Mouse (Mus musculus): ENCODE data around the gene Vmn2r88.

DNA sequence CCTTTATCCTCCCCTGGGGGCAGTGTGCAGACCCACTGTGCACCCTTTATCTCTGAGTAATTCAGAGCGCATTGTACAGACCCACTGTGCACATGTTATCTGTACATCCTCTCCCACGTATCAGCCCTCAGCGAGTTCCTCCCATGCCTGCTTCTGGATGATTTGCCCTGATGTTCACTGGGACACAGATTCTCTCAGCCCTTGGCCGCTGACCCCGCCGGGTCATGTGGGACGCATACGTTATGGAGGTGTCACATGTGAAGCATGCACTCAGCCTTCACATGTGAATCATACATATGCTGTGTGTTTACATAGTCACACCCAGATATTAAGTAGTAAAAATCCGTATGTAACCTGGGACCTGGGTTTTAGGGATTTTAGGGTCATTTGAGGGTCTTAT, 22.4 kb upstream of the Vmn2r88 start:
- TF ChIP-seq CTCF (conservative IDR thresholded peaks at IDR 0.05 in 1 of 2, IDR thresholded peaks at IDR 0.05 in 1 of 2; ENCODE audit: low read depth in 2 of 2, low read length in 2 of 2) (no peak), POLR2A (IDR thresholded peaks at IDR 0.05; ENCODE audit: low read depth, low read length) (no peak), SIN3A (IDR thresholded peaks at IDR 0.05; ENCODE audit: low read length) (no peak), CHD1 (IDR thresholded peaks at IDR 0.05; ENCODE audit: low read depth, low read length) (no peak), NELFE (IDR thresholded peaks at IDR 0.05; ENCODE audit: low read depth, low read length) (no peak), ZNF384 (IDR thresholded peaks at IDR 0.05; ENCODE audit: low read depth, low read length) (no peak), ZC3H11A (IDR thresholded peaks at IDR 0.05; ENCODE audit: low read depth, low read length) (no peak), KAT2A (IDR thresholded peaks at IDR 0.05; ENCODE audit: insufficient replicate concordance, low read length) (no peak), HCFC1 (IDR thresholded peaks at IDR 0.05; ENCODE audit: low read depth, low read length) (no peak), CHD2 (IDR thresholded peaks at IDR 0.05; ENCODE audit: low read length) (no peak), RAD21 (IDR thresholded peaks at IDR 0.05; ENCODE audit: low read depth, low read length) (no peak), RCOR1 (conservative IDR thresholded peaks at IDR 0.05; ENCODE audit: low read depth, low read length) (no peak), JUND (conservative IDR thresholded peaks at IDR 0.05; ENCODE audit: low read depth, low read length) (no peak)

All from CH12.LX (cell line).